Mouse (Mus musculus) small intestine, adult 2 months (tissue): ENCODE results near the gene Rex1bd.

Experiments used
- CTCF ChIP-seq: fragments of 200-500 bp; IDR thresholded peaks from 2 replicates; pipeline ENCODE4 v1.5.1; 2012; ENCODE audit warnings: low read depth, mild to moderate bottlenecking, control low read depth, inconsistent platforms, low read length, moderate library complexity, mixed read lengths; ENCODE audit not compliant: insufficient replicate concordance, insufficient read length; ENCODE audit errors: extremely low read depth
- POLR2A ChIP-seq: fragments of 200-500 bp; IDR thresholded peaks from 2 replicates; pipeline ENCODE4 v1.6.1; 2012; ENCODE audit warnings: low read depth, mild to moderate bottlenecking, control low read depth, inconsistent platforms, low read length, moderate library complexity

GRCm38 (mm10) chr8:70509281-70509952 is 2.9 kb upstream of the Rex1bd start:
- TF ChIP-seq POLR2A (no peak), CTCF (no peak)
